Mouse (Mus musculus) brain, embryonic 18.5 days (tissue): Measurements from ENCODE around the gene Fbxo48.

Experiments
- DNase-seq: peaks from one replicate; pipeline ENCODE4 v3.0.0-alpha.2; 2012; ENCODE audit warnings: low read depth, low spot score

Fbxo48 gene

DNA sequence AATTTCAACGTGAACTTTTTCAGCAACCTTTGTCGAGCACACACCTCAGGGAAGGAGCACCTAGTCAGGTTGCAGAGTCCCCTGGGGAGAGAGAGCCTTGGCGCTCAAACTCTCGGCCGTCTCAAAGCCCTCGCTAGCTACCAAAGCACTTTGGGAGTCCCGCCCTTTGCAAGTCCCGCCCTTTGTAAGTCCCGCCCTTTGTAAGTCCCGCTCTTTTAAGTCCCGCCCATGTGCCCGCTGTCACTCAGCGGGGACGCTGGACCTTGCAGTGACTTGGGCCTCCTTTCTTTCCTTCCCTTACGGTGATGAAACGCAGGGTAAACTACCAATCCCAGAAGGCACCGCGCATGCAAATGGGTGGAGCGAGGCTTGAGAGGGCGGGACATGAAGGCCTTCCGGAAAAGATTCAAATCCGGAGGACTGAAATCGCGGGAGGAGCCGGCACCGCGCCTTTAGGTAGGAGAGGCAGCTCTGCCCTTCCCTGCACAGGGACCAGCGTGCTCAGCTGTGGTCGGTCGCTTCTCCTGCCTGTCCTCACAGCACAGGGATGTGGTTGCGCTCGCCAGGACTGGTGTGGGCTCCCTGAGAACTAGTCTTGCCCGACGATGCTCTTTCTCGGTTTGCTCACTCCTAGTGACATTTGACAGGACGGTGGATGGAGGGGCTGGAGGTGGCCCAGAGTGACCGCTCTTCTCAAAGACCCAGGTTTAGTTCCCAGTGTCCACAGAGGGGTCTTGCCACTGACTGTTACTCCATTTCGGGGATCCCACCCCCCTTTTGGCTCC is at the start of gene Fbxo48:
Fbxo48 (plus strand) TSS at position 400 of the 785 bp plus-strand sequence.
- peak; percentile 96 for DNase-seq

GRCm38 (mm10) chr11:16904302-16905011 is 46.7 kb upstream of the Fbxo48 start:
- DNase-seq: no peak

GRCm38 (mm10) chr11:16905012-16905332 is 46.2 kb upstream of the Fbxo48 start:
- no peak for DNase-seq

DNA sequence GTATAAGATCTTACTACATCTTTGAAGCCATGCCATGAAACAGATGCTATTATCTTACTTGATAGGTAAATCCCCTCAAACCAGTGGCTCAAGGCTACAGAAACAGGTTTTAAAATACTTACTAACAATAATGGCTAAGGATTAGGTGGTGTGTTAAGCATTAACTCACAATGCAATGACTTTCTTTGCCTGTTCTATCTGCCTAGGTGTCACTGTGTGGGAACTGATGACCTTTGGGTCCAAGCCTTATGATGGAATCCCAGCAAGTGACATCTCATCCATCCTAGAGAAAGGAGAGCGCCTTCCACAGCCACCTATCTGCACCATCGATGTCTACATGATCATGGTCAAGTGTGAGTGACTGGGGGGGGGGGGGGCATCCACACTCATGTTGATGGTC is 44.6 kb upstream of the Fbxo48 start:
- no peak for DNase-seq

- DNase-seq: no peak
Observed at GRCm38 (mm10) chr11:16907517-16908129, 43.6 kb upstream of the Fbxo48 start.

DNA sequence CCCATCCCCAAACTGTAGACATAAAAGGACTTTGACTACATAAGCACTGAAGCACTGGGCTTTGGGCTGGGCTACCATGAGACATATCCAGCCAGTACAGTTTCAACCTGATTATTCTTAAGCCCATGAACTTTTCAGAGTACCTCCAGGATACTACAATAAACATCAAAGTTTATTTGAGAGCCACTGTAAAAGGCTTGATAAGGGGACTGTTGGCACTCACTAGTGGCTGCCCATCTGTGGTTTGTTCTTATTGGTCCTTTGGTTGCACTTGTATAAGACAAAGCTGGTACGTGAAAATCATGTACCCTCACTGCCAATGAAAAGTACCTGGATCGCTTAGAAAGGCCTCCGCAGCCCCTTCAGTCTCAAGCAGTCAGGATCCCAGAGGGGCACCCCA is 36.4 kb upstream of the Fbxo48 start:
- no peak for DNase-seq

- DNase-seq: no peak
Observed at GRCm38 (mm10) chr11:16915850-16916249, 35.3 kb upstream of the Fbxo48 start.

- DNase-seq: no peak
Observed at GRCm38 (mm10) chr11:16917512-16917911, 33.7 kb upstream of the Fbxo48 start.

DNA sequence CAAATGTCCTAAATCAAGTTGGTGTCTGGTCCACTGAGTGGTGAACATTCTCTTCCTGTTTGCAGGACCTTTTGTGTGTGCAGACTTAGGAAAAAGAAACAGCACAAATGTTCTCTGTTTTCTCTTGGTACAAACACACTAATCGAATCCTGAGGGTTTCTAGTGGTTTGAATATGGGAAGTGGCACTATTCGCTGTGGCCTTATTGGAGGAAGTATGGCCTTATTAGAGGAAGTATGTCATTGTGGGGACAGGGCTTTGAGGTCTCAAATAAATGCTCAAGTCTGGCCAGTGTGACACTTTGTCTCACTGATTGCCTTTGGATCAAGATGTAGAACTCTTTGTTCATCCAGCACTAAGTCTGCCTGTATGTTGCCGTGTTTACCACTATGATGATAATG is 19.0 kb upstream of the Fbxo48 start:
- DNase-seq: no peak

- no peak for DNase-seq
Observed at GRCm38 (mm10) chr11:16935577-16936236, 15.5 kb upstream of the Fbxo48 start.

DNA sequence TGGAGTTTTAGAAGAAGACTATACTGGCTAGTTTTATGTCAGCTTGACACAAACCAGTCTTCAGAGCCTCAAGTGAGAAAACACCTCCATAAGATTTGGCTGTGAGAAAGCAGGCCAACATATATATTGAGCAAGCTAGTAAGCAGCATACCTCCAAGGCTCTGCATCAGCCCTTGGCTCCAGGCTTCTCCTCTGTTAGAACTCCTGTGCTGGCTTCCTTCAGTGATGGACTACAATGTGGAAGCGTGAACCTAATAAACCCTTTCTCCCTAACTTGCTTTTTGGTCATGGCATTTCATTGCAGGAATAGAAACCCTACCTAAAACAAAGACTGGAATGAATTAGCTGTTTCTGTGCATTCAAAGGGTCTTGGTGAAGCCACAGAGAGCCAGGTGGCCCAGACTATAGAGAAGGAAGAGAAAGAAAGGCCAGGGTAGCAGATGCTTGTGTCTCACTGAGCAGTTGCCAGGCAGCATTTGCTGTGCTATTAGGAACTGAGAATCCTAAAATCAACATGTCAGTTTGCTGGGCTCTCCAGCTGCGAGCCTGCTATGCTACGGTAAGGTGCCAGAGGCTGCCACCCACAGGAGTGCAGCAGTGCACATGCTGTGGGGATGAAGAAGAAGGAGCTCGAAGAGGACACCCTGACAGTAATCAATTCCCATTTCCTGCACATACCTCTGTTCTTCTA is 9.9 kb upstream of the Fbxo48 start:
- DNase-seq: no peak

- no peak for DNase-seq
Observed at GRCm38 (mm10) chr11:16941973-16942452, 9.2 kb upstream of the Fbxo48 start.

GRCm38 (mm10) chr11:16943016-16943415 is 8.2 kb upstream of the Fbxo48 start:
- DNase-seq: no peak

GRCm38 (mm10) chr11:16948756-16949155 is 2.4 kb upstream of the Fbxo48 start:
- no peak for DNase-seq

DNA sequence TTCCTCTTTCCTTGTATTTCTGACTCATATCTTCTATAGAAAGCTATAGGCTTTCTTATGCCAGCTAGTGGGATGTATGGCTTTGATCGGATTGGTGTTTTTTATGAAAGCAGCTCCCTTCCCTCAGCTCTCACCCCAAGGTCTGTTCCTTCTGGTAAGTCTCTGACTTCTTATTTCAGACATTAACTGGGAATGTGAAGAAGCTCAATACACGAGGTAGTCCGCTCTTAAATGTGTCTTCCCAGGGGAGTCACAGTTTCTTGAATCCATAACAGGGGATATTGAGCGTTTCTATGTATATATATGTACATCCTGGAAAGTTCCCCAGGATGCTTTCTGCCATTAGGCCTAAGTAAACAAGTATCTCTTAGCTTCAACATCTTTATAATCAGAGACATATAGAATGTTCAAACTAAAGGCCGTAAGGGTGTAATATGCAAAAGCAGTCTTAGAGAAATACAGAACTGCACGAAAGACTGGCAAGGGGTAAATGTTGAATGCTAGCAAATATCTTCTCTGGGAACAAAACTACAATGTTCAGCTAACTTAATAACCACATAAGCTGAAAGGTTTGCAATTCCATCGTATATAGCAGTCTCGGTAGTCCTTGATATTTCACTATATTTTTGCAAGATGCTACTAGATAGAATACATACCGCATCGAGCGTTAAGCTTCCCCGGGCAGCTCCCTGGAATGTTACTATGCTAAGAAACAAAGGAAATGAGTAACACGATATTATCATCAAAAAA is 774 bp upstream of the Fbxo48 start:
- DNase-seq: no peak

DNA sequence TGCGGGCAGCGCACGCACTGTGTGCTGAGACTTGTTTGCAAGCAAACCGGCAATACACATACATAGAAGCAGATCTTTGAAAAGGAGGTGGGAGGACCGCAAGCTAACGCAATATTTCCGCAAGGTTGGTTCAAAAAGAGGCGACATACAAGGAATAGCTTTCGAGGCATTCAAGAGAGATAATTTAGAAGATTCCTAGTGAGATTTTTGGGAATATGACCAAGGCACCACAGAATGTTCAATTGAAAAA is 511 bp downstream of the Fbxo48 start:
- DNase-seq: no peak

GRCm38 (mm10) chr11:16956115-16956862 is 5.1 kb downstream of the Fbxo48 start:
- no peak for DNase-seq

- DNase-seq: no peak
Observed at GRCm38 (mm10) chr11:16957030-16957429, 5.9 kb downstream of the Fbxo48 start.

DNA sequence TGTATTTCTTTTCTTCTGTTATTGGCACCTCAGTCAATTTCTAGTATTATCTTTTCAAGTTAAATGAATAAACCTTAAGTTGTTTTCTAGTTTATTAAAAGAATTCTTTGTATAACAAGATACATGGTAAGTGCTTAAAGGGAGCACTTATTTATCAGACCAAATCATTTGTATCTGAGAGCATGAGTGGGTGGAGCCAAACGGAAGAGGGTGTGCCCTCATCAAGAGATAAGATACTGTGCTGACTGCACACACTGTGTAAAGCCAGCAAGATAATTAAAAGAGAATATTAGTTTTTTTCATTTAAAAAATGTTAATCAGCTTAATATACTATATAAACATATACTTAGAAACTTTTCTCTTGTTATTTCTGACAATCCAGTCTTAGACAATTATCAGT is 7.3 kb downstream of the Fbxo48 start:
- DNase-seq: no peak

GRCm38 (mm10) chr11:16967806-16968205 is 16.6 kb downstream of the Fbxo48 start:
- no peak for DNase-seq
